Mouse (Mus musculus) stomach, postnatal 0 days (tissue): ENCODE measurements around the gene Map3k15. TPM values are rescaled to one million over a fixed set of nuclear protein-coding genes. Genes with fewer than 3 reads are reported as not detected.

Experiments
- ATAC-seq: fragments of 200-750 bp; cut with Nextera tagmentation; 2 replicates; pipeline ENCODE4 v1.8.0; 2017; ENCODE audit not compliant: low FRiP score, low TSS enrichment
- DNase-seq: peaks from one replicate; pipeline ENCODE4 v3.0.0-alpha.2; 2016; ENCODE audit warnings: low spot score
- H3K27ac ChIP-seq: fragments of 300-500 bp; sonication (generic); replicated peaks from 2 replicates; pipeline ENCODE4 v1.5.1; 2014; ENCODE audit warnings: mild to moderate bottlenecking, control low read depth
- H3K27me3 ChIP-seq: fragments of 300-500 bp; sonication (generic); 2 replicates; pipeline ENCODE4 v1.6.1; 2014; ENCODE audit warnings: low read length; ENCODE audit not compliant: control insufficient read depth, insufficient read depth
- H3K36me3 ChIP-seq: fragments of 300-500 bp; sonication (generic); 2 replicates; pipeline ENCODE4 v1.6.1; 2014; ENCODE audit warnings: low read length, mixed read lengths; ENCODE audit not compliant: control insufficient read depth, insufficient read depth
- H3K4me1 ChIP-seq: fragments of 300-500 bp; sonication (generic); replicated peaks from 2 replicates; pipeline ENCODE4 v1.6.1; 2014; ENCODE audit warnings: antibody characterized with exemption; ENCODE audit not compliant: control insufficient read depth, insufficient read depth
- H3K4me2 ChIP-seq: fragments of 300-500 bp; sonication (generic); replicated peaks from 2 replicates; pipeline ENCODE4 v1.6.1; 2014; ENCODE audit warnings: low read depth, mild to moderate bottlenecking, control low read depth, moderate library complexity
- H3K4me3 ChIP-seq: fragments of 300-500 bp; sonication (generic); 2 replicates; pipeline ENCODE4 v1.5.1; 2014; ENCODE audit warnings: low read depth, low read length, control low read depth
- H3K9ac ChIP-seq: fragments of 300-500 bp; sonication (generic); 2 replicates; pipeline ENCODE4 v1.6.1; 2014; ENCODE audit warnings: mild to moderate bottlenecking, low read length, control low read depth, mixed read lengths
- H3K9me3 ChIP-seq: fragments of 300-500 bp; sonication (generic); 2 replicates; pipeline ENCODE4 v1.6.1; 2016; ENCODE audit warnings: low read length; ENCODE audit not compliant: control insufficient read depth
- CTCF ChIP-seq: IDR thresholded peaks from 2 replicates; pipeline ENCODE4 v1.5.1; 2016; ENCODE audit warnings: antibody characterized with exemption, low read depth, mild to moderate bottlenecking, moderate library complexity
- EP300 ChIP-seq: optimal IDR thresholded peaks from 2 replicates; pipeline ENCODE3; 2016; ENCODE audit warnings: antibody characterized with exemption
- WGBS: fragments of 180-500 bp; shearing (Covaris S2); extraction: QIAGEN DNeasy Blood & Tissue Kit; methylation state at CpG from one replicate; pipeline ENCODE4 v1.1.7; 2014; 5-methylcytosine and 5-hydroxymethylcytosine counted together
- polyA plus RNA-seq: library from polyadenylated mRNA; unstranded; fragments of >200 nt; fragmentation: Nextera tagmentation; extraction: Ambion mirVana; gene quantifications from 2 replicates; pipeline ENCODE4 v1.2.1, GENCODE M21; 2015

The Map3k15 gene
- polyA plus RNA-seq, 1 experiment from 2014 or later: 0.12 TPM

DNA sequence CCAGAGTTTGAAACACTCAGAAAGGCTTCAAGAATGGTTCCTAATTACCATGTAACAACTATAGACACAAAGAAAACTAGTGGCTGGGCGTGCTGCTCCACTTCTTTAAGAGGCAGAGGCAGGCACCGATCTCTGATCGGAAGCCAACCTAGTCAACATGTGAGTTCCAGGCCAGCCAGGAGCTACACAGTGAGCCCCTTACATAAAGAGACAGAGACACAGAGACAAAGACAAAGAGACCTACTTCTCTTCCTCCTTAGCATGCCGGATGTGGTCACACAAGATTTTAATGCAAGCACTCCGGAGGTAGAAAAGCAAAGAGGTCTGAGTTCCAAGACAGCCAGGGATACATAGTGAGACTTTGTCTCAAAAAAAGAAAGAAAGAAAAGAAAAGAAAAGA is 147.9 kb downstream of the Map3k15 start:
- WGBS: 38% methylated on average over 5 of the region's 5 CpGs
- no peaks in the 10 kb centered on the region for H3K9me3 ChIP-seq
- no peak overlapping the region for H3K27ac ChIP-seq
- peak overlapping the region; percentile 19; the same call in 1 of the 2 replicates for H3K4me3 ChIP-seq
- TF ChIP-seq EP300 (no peak), CTCF (no peak)
- no peaks in the 10 kb centered on the region for H3K4me1 ChIP-seq
- H3K9ac ChIP-seq: no peak overlapping the region
- peak overlapping the region; percentile 53 for H3K4me2 ChIP-seq
- no peaks in the 10 kb centered on the region for H3K36me3 ChIP-seq
- no peak for ATAC-seq
- no peak for DNase-seq
- no peaks in the 10 kb centered on the region for H3K27me3 ChIP-seq

DNA sequence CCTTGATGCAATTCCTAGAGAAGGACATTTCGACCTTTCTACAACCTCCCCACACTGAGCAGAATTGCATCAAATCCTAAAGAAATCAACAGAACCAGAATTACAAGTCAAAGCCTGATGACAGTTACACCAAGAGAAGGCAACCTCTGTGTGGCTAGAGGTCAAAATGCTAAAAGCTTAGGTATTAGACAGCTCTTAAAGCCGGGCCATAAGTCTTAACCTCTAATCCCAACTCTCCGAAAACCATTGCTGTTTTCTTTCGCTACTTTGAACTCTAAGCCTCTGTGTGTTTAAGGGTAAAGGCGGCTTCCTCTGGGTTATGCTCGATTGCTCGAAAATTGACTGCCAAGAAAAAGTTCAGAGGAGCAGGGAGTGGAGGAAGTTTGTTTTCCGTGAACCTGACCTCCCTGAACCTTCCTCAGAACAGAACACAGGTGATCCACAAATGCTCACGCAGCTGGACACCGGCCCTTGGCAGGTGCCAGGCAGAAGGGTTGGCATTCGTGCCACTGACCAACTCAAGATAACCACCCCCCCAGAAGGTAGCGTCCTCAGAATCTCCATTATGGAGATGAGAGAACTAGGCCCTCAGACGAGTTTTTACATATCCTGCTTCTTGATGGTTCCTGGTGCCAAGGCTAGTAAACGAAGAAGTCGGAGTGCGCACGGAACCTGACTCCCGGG is 149.1 kb downstream of the Map3k15 start:
- Histone ChIP-seq H3K9me3 (no peaks in the 10 kb centered on the region), H3K9ac (peak overlapping the region; percentile 78), H3K27me3 (no peaks in the 10 kb centered on the region), H3K4me3 (peak overlapping the region; percentile 65), H3K27ac (peak overlapping the region; percentile 95), H3K36me3 (no peaks in the 10 kb centered on the region), H3K4me2 (peak overlapping the region; percentile 53), H3K4me1 (no peaks in the 10 kb centered on the region)
- ATAC-seq: peak; percentile 46; the same call in 1 of the 2 replicates
- TF ChIP-seq CTCF (no peak), EP300 (no peak)
- DNase-seq: peak; percentile 39
- WGBS: 23% methylated on average over 18 of the region's 18 CpGs

DNA sequence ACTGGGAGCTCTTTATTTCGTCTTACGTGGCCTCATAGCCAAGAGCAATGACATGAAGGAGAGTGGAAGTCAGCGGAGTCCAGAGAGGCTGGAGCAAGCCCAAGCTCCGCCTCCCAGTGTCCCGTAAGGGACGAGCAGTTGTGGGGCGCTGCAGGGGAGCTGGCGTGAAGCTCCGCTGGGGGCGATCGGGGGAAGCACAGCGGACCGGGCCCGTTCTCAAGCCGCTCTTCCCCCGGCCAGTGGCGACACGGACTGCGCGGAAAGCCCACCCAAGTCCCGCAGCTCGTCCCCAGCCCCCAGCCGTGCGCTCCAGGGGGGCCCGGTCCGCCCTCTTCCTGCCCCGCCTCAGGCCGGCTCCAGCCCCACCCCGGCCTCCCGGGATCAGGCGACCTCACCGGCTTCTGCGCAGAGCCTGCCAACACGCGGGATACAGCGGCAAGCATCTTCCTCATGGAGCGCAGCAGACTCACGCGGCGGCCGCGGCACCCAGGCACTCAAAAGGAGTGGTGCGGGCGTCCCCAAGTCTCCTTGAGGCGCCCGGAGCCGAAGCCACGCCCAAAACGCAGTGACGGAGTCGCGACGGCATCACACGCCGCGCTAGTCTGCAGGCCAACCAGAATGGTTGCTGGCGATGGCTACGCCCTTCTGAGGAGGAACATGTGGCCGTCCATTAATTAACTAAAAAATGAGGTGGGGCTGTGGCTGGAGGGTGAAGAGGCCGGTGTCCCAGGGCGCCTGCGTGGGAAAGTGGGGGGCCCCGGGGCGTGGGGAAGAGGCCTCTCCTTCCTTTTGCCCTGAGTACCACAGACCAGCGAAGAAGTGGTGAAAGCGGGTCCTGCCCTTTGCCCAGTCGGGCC is 149.9 kb downstream of the Map3k15 start, which contains the start of gene Pdha1:
Pdha1 (minus strand) TSS at position 553 of the 857 bp plus-strand sequence.
- Histone ChIP-seq H3K27ac (peak within 1 kb of the TSS; percentile 95), H3K4me3 (peak within 1 kb of the TSS; percentile 65), H3K27me3 (no peaks in the 10 kb centered on the region), H3K4me1 (no peaks in the 10 kb centered on the region), H3K9me3 (no peaks in the 10 kb centered on the region), H3K9ac (peak within 1 kb of the TSS; percentile 78), H3K36me3 (no peaks in the 10 kb centered on the region), H3K4me2 (peak within 1 kb of the TSS; percentile 53)
- ATAC-seq (peak; percentile 97), DNase-seq (peak; percentile 87)
- WGBS: 16% methylated on average over 63 of the region's 67 CpGs
- TF ChIP-seq CTCF (0 out of 2 replicates have a peak, but pooled peaks have one; percentile 26), EP300 (no peak)

DNA sequence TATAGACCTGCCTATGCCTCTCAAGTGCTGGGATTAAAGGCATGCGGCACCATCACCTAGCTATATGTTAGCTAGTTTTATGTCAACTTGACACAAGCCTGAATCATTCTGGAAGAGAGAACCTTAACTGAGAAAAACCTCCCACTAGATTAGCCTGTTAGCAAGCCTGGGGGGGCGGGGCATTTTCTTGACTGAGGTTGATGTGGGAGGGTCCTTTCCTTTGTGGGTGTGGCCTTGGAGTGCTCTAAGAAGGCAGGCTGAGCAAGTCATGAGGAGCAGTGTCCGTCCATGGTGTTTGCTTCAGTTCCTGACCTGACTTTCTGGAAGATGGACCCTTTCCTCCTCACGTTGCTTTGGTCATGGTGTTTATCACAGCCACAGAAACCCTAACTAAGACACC is 158.6 kb downstream of the Map3k15 start:
- ATAC-seq (no peak), DNase-seq (peak; percentile 14)
- H3K9ac ChIP-seq: no peak overlapping the region
- 78% methylated on average over 4 of the region's 4 CpGs for WGBS
- H3K4me2 ChIP-seq: no peak overlapping the region
- H3K4me3 ChIP-seq: no peak overlapping the region
- H3K27ac ChIP-seq: no peak overlapping the region
- H3K4me1 ChIP-seq: no peaks in the 10 kb centered on the region
- no peaks in the 10 kb centered on the region for H3K9me3 ChIP-seq
- H3K36me3 ChIP-seq: no peaks in the 10 kb centered on the region
- TF ChIP-seq EP300 (no peak), CTCF (no peak)
- H3K27me3 ChIP-seq: no peaks in the 10 kb centered on the region

DNA sequence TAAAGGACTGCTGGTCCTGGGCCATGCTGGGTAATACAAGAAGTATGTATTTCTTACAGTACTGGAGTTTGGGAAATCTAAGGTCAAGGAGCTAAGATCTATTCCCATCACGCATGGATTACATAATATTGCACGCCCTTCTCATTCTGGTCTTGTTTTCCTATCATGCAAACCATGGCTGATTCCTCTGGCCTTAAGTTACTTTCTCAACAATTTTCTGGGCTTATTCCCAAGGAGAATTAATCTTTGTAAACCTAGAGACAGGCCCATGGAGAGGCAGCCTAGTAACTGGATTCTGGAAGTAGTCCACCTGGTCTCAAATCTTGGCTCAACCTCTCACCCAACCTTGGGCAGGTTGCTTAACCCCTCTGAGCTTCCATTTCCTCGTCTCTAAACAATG is 159.2 kb downstream of the Map3k15 start:
- Histone ChIP-seq H3K9ac (no peak overlapping the region), H3K36me3 (no peaks in the 10 kb centered on the region), H3K27ac (no peak overlapping the region), H3K4me3 (no peak overlapping the region), H3K4me1 (no peaks in the 10 kb centered on the region), H3K4me2 (no peak overlapping the region), H3K9me3 (no peaks in the 10 kb centered on the region), H3K27me3 (no peaks in the 10 kb centered on the region)
- no peak for DNase-seq
- TF ChIP-seq CTCF (no peak), EP300 (no peak)
- no peak for ATAC-seq
- 58% methylated on average over 3 of the region's 3 CpGs for WGBS
